In the genomic region with DNA sequence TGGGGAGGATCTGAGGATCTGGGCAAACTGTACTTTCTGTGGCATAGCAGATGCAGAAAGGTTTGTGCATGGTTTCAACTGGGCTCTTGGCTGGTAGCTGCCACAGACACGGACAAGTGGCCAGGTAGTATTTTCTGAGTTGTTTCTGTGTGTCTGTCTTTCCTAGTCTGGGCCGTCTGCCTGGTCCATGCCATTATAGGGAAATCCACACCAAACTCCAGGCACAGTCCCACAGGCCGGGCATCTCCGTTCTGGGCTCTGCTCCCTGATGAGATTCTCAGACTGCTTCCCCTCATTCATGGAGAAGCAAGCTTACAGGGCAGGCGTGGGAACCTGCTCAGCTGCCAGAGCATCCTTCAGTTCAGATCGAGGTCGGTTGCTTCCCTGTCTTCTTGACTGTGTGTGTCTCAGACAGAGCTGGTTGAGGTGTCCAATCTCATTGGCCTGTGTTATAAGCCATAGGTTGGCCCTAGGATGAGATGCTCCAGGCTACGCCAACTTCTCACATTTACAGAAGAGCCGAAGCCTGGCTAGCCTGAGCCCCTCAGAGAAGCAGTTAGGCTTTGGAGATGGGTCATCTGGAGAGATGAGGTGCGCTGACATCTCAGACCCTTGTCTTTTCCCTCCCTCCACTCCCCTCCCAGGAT, we compare ENCODE assay signal across 8 mouse cellular contexts. TPM values are rescaled to one million over a fixed set of nuclear protein-coding genes. Genes with fewer than 3 reads are reported as not detected.
A peak's percentile ranks its signal among the peaks of the same experiment; 100 is the strongest.
DNase-seq lines count a peak whose midpoint lies in the region; ATAC-seq and TF ChIP-seq lines count a peak whose summit lies in the region.

A gene (plus strand): TSS at position 51 of the 647 bp plus-strand sequence.

- no peaks in the 10 kb centered on the region for H3K36me3 ChIP-seq in kidney, postnatal 0 days (ENCODE audit: insufficient read depth, low read length)
- H3K36me3 ChIP-seq in midbrain, embryonic 16.5 days (ENCODE audit: control insufficient read depth, insufficient read depth, low read length): no peaks in the 10 kb centered on the region

- no peak within 1 kb of the TSS for H3K27ac ChIP-seq in kidney, postnatal 0 days
- no peak within 1 kb of the TSS for H3K27ac ChIP-seq in midbrain, embryonic 16.5 days (ENCODE audit: low read length)

- peak within 1 kb of the TSS; percentile 73 for H3K9ac ChIP-seq in kidney, postnatal 0 days (ENCODE audit: low read depth, low read length)
- H3K9ac ChIP-seq in midbrain, embryonic 16.5 days (ENCODE audit: low read depth, low read length): peak within 1 kb of the TSS; percentile 82

- 47% methylated on average over 10 of the region's 10 CpGs for WGBS in kidney, postnatal 0 days
- 49% methylated on average over 10 of the region's 10 CpGs for WGBS in midbrain, embryonic 16.5 days

- peak within 1 kb of the TSS; percentile 64 for H3K4me3 ChIP-seq in kidney, postnatal 0 days (replicated peaks; ENCODE audit: low read depth, low read length)
- H3K4me3 ChIP-seq in midbrain, embryonic 16.5 days (ENCODE audit: low read depth, low read length): peak within 1 kb of the TSS; percentile 66

- no peak for TF ChIP-seq CTCF in kidney, postnatal 0 days (IDR thresholded peaks at IDR 0.05; ENCODE audit: low read depth)

- ATAC-seq in kidney, postnatal 0 days (replicated peaks; ENCODE audit: low FRiP score, low read depth): peak; percentile 29; the same call in 1 of the 2 replicates
- ATAC-seq in midbrain, embryonic 16.5 days: peak; percentile 54

- peaks cover 8% of the 10 kb centered on the region; the same call in 1 of the 2 replicates for H3K4me1 ChIP-seq in kidney, postnatal 0 days (replicated peaks; ENCODE audit: insufficient read depth, low read length)
- no peaks in the 10 kb centered on the region; the same call in 1 of the 2 replicates for H3K4me1 ChIP-seq in midbrain, embryonic 16.5 days (ENCODE audit: control insufficient read depth, insufficient read depth, low read length)

- no peaks in the 10 kb centered on the region for H3K27me3 ChIP-seq in kidney, postnatal 0 days (ENCODE audit: insufficient read depth, low read length)
- H3K27me3 ChIP-seq in midbrain, embryonic 16.5 days (ENCODE audit: control insufficient read depth, insufficient read depth, low read depth, low read length): no peaks in the 10 kb centered on the region

- H3K4me2 ChIP-seq in kidney, postnatal 0 days (ENCODE audit: low read length): peak within 1 kb of the TSS; percentile 81
- H3K4me2 ChIP-seq in midbrain, embryonic 16.5 days (ENCODE audit: low read length): peak within 1 kb of the TSS; percentile 99

- H3K9me3 ChIP-seq in kidney, postnatal 0 days (replicated peaks; ENCODE audit: low read length): no peaks in the 10 kb centered on the region
- no peaks in the 10 kb centered on the region for H3K9me3 ChIP-seq in midbrain, embryonic 16.5 days (replicated peaks; ENCODE audit: control insufficient read depth, low read length, poor library complexity, severe bottlenecking)

- DNase-seq in kidney, postnatal 0 days (ENCODE audit: low spot score): no peak
- DNase-seq in kidney, adult 9 months: no peak
- DNase-seq in adrenal gland, postnatal 25 days: no peak
- DNase-seq in gastrocnemius, postnatal 4 days (ENCODE audit: low spot score in 2 of 2): no peak
- DNase-seq in layer of hippocampus, postnatal 10 days (ENCODE audit: low spot score in 2 of 2): no peak
- no peak for DNase-seq in embryo, embryonic 11 days
- no peak for DNase-seq in ovary, postnatal 36 days (ENCODE audit: low spot score)

RNA-seq across cellular contexts. Expression of the gene that starts here (rescaled TPM):
- 11.2 and 13.9 TPM in 2 replicates for polyA plus RNA-seq in kidney, postnatal 0 days (2015; fragmentation: Nextera tagmentation; extraction: Ambion mirVana)
- total RNA-seq in adrenal gland, postnatal 25 days (2021): 30.0 and 36.7 TPM in 2 replicates
- 10 to 100 TPM; 37.1 to 40.3 TPM for total RNA-seq in gastrocnemius, postnatal 4 days (2021)
- total RNA-seq in layer of hippocampus, postnatal 10 days (2021): 10 to 100 TPM; 17.2 to 19.9 TPM
- 9.6 and 9.7 TPM in 2 replicates for polyA plus RNA-seq in midbrain, embryonic 16.5 days (2015; fragmentation: Nextera tagmentation; extraction: Ambion mirVana)
